Mouse (Mus musculus) layer of hippocampus, adult 11-12 months (tissue): ENCODE measurements at regions not wholly inside any gene's neighbourhood (a gene's known extent, or its start where the extent isn't known, plus 50 kb on each side); places are given as distances from the start of the nearest gene placed in this dataset.

Experiments used
- DNase-seq: peaks from one replicate; pipeline ENCODE4 v3.0.0; 2022; ENCODE audit warnings: low spot score

- DNase-seq, result no peak
Observed at GRCm38 (mm10) chr14:48753517-48754079, 80.0 kb upstream of the Otx2 start.

GRCm38 (mm10) chr14:48753084-48753483, 79.5 kb upstream of the Otx2 start:
- DNase-seq, result no peak

DNA sequence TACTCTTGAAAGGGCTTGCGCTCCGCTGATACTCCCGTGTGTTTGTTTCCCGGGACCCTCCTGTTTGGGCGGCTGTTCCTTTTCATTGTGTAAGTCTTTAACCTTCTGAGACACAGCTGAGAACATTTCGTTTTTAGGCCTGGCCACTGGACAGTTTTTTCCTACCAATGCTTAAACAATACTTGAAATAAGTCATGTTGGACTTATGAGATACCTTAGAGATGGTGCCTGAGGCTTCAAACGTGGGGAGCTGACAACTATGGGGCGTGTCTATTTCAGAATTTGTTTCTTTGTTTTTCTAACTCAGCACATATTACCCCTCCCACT, 78.9 kb upstream of the Otx2 start:
- no peak for DNase-seq

GRCm38 (mm10) chr14:48751751-48752578, 78.3 kb upstream of the Otx2 start:
- no peak for DNase-seq

GRCm38 (mm10) chr14:48750994-48751393, 77.4 kb upstream of the Otx2 start:
- no peak for DNase-seq

DNA sequence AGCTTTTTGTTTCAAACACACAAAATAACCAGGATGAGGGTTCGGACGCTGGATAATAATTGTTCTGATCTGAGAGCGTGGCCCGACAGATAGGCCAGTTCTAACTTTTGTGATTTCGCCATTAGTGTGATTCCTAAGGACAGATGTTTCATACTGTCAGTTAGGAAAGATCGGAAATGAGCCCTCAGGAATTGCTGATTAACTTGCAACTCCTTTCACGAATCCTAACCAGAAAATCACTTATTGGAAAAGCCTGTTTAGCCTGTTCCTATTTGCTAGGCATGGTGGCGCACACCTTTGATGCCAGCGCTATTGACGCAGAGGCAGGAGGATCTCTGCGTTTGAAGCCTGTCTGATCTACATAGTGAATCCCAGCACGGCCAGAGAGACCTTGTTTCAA, 75.4 kb upstream of the Otx2 start:
- DNase-seq, result no peak

GRCm38 (mm10) chr14:48747936-48748335, 74.3 kb upstream of the Otx2 start:
- DNase-seq, result no peak

- no peak for DNase-seq
Observed at GRCm38 (mm10) chr14:48740942-48741602, 67.5 kb upstream of the Otx2 start.

DNA sequence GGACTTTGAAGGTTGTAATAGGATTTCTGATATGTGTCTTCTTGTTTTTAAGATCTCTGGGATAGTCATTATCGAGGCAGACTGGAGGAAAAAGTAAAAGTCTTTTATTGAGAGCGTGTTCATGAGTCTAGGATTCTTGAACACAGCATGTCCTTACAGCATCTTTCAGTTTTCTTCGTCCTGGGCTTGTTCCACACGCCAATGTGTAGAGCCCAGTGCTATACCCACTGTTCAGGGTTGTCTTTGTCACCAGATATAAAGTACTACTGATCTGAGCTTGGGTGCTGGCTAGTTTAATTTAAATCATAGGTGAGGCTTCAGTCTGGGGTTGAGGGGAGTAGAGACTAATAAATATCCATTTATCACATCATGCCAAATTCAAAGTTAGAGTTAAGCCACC, 65.5 kb upstream of the Otx2 start:
- DNase-seq, result no peak

DNA sequence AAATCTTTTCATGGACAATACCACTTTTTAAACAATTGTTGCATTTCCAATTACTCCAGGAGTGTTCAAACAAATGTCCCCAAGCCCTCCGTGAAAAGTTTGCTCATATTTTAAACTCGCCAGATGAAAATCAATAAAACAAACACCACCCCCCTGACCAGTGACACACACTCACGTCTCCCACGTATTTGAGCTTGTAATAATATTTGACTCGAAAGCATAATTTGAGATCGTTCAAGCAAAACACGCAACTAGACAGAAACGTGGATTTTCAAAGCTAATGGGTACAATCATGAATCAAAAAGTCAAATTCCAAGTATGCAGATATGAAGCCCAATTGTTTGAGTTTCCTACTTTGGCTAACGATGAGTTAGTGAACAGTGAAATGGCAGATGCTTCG, 65.0 kb upstream of the Otx2 start:
- DNase-seq, result no peak

- DNase-seq, result no peak
Observed at GRCm38 (mm10) chr14:48738213-48738612, 64.6 kb upstream of the Otx2 start.

DNA sequence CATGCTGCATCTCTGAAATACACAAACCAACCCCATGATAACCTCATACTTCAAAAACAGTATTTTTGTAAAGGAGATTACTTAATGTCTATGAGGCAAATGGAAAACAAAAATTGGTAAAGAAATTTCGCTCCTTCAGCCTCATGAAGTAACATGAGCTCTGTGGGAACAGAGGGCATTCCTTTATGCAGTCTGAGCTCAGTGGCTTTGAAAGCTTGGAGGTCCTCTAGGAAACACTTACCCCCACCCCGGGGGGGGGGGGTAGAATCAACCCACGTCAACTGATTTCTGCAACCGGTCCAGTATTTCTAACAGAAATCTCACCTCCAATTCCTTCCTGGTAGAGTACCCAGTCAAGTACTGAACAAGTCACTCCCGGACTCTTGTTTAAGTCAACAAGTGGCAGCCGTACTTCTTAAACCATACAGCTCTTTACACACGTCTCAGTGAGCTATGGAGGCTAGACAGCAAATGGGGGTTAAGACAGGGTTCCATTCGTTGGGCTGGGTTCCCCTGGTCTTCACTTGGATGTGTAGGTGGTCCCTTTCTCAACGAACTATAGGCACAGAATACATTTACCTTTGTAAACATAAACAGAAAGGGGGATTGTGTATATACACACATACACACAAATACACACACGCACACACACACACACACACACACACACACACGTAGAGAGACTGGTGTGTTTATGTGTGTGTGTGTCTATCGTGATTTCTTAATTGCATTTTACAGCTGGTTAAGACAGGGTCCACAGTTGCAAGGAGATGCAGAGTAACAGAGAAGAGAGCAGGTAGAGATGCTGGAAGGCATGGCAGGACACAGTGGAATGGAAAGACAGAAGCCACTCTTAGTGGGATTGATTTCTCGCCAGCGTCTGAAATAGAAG, 63.6 kb upstream of the Otx2 start:
- no peak for DNase-seq

- no peak for DNase-seq
Observed at GRCm38 (mm10) chr14:48736211-48736610, 62.6 kb upstream of the Otx2 start.

DNA sequence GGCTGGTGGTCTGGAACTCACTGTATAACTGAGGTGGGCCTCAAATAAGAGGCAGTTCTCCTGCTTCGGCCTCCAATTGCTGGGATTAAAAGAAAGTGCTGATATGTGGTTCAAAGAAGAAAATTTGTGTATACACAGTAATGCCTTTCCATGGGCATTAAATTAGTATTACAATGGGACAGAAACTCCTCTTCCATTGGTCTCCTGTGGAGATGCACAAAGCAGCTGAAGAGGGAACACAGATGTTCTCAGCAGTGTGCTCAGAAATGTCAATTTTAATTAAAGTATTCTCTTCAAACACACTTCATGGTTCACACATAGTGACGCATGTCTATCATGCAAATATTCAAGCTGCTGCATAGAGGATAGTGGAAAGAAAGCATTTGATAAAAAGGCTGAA, 56.4 kb upstream of the Otx2 start:
- no peak for DNase-seq
